Mouse (Mus musculus): Measurements from ENCODE around the gene Slc29a1.

DNA sequence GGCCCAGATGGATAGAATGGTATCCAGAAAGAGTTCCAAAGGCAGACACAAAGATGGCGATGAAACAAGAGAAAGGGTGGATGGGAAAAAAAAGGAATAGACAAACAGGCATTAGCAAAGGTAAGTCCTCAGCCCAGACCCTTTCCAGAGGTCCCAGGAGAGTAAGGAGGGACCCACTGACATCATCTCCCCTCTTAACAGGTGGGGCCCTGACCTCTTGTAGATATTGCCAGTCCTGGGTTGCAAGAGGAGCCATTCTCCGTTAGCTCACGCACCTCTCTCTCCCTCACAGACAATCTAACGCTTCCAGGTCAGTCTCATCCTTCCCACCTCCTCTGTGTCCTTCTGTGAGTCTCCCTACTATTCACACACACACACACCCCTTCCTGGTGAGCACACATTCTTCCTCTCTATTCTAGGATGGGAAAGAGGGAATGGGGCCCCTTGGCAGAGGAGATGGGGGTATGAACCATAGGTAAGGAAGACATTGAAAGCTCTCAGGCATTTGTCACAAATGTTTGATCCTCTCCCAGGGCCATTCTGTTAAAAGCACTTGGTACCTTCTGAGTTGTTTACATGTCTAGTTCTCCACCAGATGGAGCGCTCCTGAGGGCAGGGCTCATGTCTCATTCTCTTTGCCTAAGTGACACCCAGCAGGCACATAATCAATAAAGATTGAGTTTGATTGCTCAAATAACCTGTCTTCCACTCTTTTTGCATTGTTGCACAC lies 51.8 kb downstream of the Slc29a1 start:
- TF ChIP-seq CTCF (conservative IDR thresholded peaks at IDR 0.05 in 1 of 2, IDR thresholded peaks at IDR 0.05 in 1 of 2; ENCODE audit: low read depth in 2 of 2, low read length in 2 of 2) (no peak), ZC3H11A (IDR thresholded peaks at IDR 0.05; ENCODE audit: low read depth, low read length) (no peak), E2F4 (IDR thresholded peaks at IDR 0.05; ENCODE audit: insufficient replicate concordance, low read depth, low read length) (no peak), CHD2 (IDR thresholded peaks at IDR 0.05; ENCODE audit: low read length) (no peak), POLR2A (IDR thresholded peaks at IDR 0.05; ENCODE audit: low read depth, low read length) (no peak), MAFK (IDR thresholded peaks at IDR 0.05; ENCODE audit: insufficient replicate concordance, low read length) (no peak), NELFE (IDR thresholded peaks at IDR 0.05; ENCODE audit: low read depth, low read length) (no peak)

Measured in CH12.LX (cell line).